Mouse (Mus musculus) CD4-positive helper T cell, adult 2 months (primary cell): ENCODE measurements at regions not wholly inside any gene's neighbourhood (a gene's known extent, or its start where the extent isn't known, plus 50 kb on each side); places are given as distances from the start of the nearest gene placed in this dataset.
"Not testable (repeated sequence)": the region's sequence is repeated elsewhere in the genome, so short reads cannot be mapped to it uniquely, and the experiment has no call there.

Experiments used
- DNase-seq: peaks from one replicate; pipeline ENCODE4 v3.0.0-alpha.2; 2012; ENCODE audit warnings: low read depth, missing footprints, low spot score

- no peak for DNase-seq
Observed at GRCm38 (mm10) chr2:171592315-171592714, 451.0 kb downstream of the Cbln4 start.

GRCm38 (mm10) chr2:171588158-171588557 is 455.1 kb downstream of the Cbln4 start:
- DNase-seq = no peak

GRCm38 (mm10) chr2:171587635-171588034 is 455.6 kb downstream of the Cbln4 start:
- no peak for DNase-seq

- no peak for DNase-seq
Observed at GRCm38 (mm10) chr2:171586853-171587220, 456.4 kb downstream of the Cbln4 start.

- DNase-seq = no peak
Observed at GRCm38 (mm10) chr2:171586217-171586852, 456.9 kb downstream of the Cbln4 start.

- DNase-seq = no peak
Observed at GRCm38 (mm10) chr2:171574360-171574759, 468.9 kb downstream of the Cbln4 start.

GRCm38 (mm10) chr2:171562656-171563055 is 480.6 kb downstream of the Cbln4 start:
- DNase-seq = no peak

GRCm38 (mm10) chr2:171542768-171543167 is 500.5 kb downstream of the Cbln4 start:
- not testable (repeated sequence) for DNase-seq

- DNase-seq = no peak
Observed at GRCm38 (mm10) chr2:171514876-171515275, 528.4 kb downstream of the Cbln4 start.

- DNase-seq = no peak
Observed at GRCm38 (mm10) chr2:171496620-171497019, 546.6 kb downstream of the Cbln4 start.

- no peak for DNase-seq
Observed at GRCm38 (mm10) chr2:171493741-171494140, 549.5 kb downstream of the Cbln4 start.

GRCm38 (mm10) chr2:171487284-171487683 is 556.0 kb downstream of the Cbln4 start:
- DNase-seq = no peak

GRCm38 (mm10) chr2:171453241-171453640 is 590.0 kb downstream of the Cbln4 start:
- DNase-seq = no peak

- DNase-seq = no peak
Observed at GRCm38 (mm10) chr2:171406057-171406456, 637.2 kb downstream of the Cbln4 start.

- no peak for DNase-seq
Observed at GRCm38 (mm10) chr2:171388936-171389335, 654.3 kb downstream of the Cbln4 start.

GRCm38 (mm10) chr2:171373457-171373856 is 641.9 kb downstream of the Dok5 start:
- no peak for DNase-seq

- no peak for DNase-seq
Observed at GRCm38 (mm10) chr2:171373016-171373415, 641.4 kb downstream of the Dok5 start.

GRCm38 (mm10) chr2:171371751-171372150 is 640.1 kb downstream of the Dok5 start:
- DNase-seq = no peak

- no peak for DNase-seq
Observed at GRCm38 (mm10) chr2:171365553-171365952, 633.9 kb downstream of the Dok5 start.

GRCm38 (mm10) chr2:171364621-171365020 is 633.0 kb downstream of the Dok5 start:
- DNase-seq = no peak

- DNase-seq = no peak
Observed at GRCm38 (mm10) chr2:171363381-171363780, 631.8 kb downstream of the Dok5 start.

- DNase-seq = no peak
Observed at GRCm38 (mm10) chr2:171358071-171358760, 626.6 kb downstream of the Dok5 start.

GRCm38 (mm10) chr2:171348156-171348555 is 616.5 kb downstream of the Dok5 start:
- no peak for DNase-seq
